Mouse (Mus musculus): Measurements from ENCODE around the gene Gabbr1.
"Not testable (repeated sequence)": the region's sequence is repeated elsewhere in the genome, so short reads cannot be mapped to it uniquely, and the experiment has no call there.

Gabbr1 gene

DNA sequence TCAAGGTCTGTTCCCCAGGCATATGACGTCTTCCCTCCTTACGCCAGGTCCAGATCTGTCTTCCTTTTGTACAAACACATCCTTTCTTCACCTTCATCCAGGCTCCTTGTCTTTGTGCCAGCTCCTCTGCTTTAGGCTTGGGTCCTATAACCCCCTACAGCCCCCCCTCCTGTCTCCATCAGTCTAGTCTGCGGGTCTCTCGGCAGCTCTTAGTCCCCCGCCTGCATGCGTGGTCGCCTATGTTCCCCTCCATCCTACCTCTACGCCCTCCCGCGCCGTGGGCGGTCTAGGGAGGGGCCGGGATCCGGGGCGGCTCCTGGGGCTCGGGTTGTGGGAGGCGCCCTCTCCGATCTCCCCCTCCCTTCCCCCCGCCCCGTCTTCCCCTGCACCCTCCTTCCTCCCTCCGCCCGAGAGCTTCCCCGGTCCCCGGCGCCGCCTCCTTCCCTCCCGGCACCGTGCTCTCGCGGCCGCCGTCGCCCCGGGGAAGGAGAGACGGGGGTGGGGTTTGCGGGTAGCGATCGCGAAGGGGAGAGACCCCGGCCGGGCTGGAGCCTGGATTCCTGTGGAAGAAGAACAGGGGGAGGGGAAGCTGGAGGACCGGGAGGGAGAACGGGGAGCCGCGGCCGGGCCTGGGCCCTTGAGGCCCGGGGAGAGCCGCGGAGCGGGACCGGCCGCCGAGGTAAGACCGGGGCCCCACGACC, at the start of gene Gabbr1:
Gene Gabbr1, plus strand, starts transcription at position 356 of the 701 bp plus-strand sequence.
- peak; percentile 84 for DNase-seq (ENCODE audit: low spot score)

- DNase-seq (ENCODE audit: low spot score) = peak; percentile 90
Measured at GRCm38 (mm10) chr17:36997033-36997735, 48.6 kb upstream of the Gabbr1 start.

DNA sequence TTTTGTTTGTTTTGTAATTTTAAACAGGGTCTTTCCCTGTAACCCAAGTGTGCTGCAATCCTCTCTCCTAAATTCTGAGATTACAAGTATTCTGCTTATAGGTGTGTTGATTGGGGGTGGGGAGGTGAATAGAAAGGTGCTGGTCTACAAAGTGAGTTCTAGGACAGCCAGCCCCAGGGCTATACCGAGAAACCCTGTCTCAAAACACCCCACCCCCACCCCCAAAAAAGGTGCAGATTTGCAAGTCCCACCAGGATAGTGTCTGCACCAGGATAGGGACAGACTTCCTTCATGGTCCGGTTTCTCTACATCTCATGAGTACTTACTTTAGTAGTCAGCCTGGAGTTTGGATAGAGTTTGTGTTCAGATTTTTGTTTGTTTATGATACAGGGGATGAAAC, 47.3 kb upstream of the Gabbr1 start:
- DNase-seq (ENCODE audit: low spot score) = no peak

DNA sequence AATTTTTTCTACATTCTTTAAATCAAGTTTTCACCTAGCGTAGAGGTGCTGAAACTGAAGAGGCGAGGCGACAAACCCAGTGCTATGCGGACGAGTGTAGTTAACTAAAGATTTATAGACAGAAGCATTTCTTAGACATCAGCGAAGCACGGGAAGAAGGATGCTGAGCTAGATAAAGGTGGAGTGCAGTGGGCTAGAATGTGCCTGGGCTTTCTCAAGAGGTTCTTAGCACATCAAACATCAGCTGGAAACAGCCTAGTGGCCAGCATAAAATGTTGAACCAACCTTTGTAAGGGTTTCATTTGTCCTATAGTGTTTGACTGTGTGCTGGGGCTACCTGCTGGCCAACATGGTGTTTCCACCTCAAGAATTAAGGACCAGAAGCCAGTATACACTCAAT, 44.9 kb upstream of the Gabbr1 start, which contains the start of gene Zfp57:
Gene Zfp57, plus strand, starts transcription at position 301 of the 400 bp plus-strand sequence.
- DNase-seq (ENCODE audit: low spot score) = no peak

- DNase-seq (ENCODE audit: low spot score) = peak; percentile 60
Measured at GRCm38 (mm10) chr17:37002364-37003330, 43.1 kb upstream of the Gabbr1 start.

DNA sequence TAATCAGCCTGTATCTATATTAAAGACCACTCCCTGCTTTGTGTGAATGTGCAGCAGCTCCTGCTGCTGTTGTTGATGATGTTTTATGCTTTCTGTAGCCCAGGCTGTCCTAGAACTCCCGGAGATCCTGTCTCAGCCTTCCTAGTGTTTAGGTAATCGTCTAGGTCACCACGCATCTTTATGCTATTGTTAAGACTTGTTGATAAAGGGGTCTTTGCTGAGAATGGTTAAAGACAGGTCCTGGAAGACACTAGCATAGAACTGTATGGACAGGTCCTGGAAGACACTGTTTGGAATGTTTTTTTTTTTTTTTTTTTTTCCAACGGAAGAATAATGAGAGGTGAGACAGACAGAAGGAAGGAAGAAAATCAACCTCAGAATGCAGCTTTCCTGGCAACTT, 42.4 kb upstream of the Gabbr1 start:
- DNase-seq (ENCODE audit: low spot score) = no peak

GRCm38 (mm10) chr17:37008161-37008560, 37.6 kb upstream of the Gabbr1 start:
- DNase-seq (ENCODE audit: low spot score) = no peak

GRCm38 (mm10) chr17:37009460-37010042, 36.2 kb upstream of the Gabbr1 start:
- DNase-seq (ENCODE audit: low spot score) = no peak

DNA sequence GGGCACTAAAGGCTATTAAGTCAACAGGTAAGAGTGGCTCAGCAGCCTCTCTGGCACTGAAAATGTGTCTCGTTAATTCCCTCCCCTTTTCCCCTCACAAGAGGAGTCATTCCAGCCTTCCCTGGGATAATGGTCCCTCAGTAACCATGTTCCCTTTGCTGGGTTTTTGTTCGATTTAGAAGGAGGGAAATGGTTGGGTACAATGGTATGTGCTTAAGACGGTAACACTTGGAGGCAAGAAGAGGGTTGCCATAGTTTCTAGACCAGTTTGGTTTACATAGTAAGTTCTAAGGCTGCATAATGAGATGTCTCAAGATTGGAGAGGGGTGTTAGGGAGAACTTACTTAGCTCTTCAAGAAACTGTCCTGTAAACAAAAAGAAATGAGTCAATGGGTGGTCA, 34.0 kb upstream of the Gabbr1 start:
- DNase-seq (ENCODE audit: low spot score) = no peak

GRCm38 (mm10) chr17:37012141-37012540, 33.6 kb upstream of the Gabbr1 start:
- DNase-seq (ENCODE audit: low spot score) = no peak

GRCm38 (mm10) chr17:37016333-37016732, 29.4 kb upstream of the Gabbr1 start:
- no peak for DNase-seq (ENCODE audit: low spot score)

- DNase-seq (ENCODE audit: low spot score) = no peak
Measured at GRCm38 (mm10) chr17:37018328-37018727, 27.4 kb upstream of the Gabbr1 start.

DNA sequence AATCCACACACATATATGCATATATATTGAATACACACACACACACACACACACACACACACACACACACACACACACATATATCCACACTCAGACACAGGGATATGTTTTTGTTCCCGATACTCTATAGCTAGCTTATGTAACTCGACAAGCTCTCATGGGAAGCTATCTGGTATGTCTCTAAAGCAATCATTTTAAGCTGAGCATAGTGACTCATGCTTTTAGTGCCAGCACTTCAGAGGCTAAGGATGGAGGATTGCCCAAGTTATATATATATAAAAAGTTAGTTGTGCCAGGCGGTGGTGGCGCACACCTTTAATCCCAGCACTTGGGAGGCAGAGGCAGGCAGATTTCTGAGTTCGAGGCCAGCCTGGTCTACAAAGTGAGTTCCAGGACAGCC, 26.5 kb upstream of the Gabbr1 start:
- not testable (repeated sequence) for DNase-seq (ENCODE audit: low spot score)

DNA sequence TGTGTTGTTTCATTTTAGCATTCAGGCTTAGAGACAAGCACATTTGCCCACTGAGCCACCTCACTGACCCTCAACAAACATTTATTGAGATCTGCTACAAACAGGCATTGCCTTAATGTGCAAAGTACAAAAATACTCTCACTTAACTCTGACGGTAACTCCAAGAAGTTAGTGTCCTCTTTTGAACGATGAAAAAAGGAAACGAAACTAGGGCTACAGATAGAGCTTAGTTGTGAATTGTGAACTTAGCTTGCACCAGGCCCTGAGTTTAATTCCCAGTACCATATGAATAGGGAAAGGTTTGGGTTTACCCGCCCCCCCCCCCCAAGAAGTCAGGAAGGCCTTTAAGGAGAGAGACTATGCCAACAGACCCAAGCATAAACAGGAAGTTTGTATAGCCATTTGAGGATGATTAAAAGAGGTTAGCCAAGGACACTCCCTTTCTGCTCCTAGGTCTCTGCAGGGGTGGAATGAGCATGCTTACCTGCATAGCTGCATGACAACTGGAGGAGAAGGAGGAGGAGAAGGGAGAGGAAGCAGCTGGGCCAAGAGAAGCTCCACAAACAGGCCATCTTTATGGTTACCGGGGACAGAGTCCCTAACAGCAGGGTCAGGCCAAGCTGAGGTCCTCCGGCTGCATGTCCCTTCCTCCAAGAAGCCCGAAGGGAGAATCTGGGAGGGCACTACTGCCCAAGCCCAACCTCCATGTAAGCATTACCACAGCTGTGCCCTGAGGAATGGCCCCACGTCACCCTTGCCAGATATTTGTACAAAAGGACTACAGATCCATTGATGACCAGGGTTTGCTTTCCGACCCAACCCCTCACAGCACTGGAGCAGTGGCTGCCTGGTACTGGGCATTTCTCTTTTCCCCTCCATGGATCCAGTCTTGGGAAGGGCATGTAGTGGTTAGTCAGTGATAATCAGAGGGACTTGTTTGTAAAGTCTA, 22.9 kb upstream of the Gabbr1 start, which contains the start of gene Mog:
Gene Mog, minus strand, starts transcription at position 771 of the 949 bp plus-strand sequence.
- no peak for DNase-seq (ENCODE audit: low spot score)

DNA sequence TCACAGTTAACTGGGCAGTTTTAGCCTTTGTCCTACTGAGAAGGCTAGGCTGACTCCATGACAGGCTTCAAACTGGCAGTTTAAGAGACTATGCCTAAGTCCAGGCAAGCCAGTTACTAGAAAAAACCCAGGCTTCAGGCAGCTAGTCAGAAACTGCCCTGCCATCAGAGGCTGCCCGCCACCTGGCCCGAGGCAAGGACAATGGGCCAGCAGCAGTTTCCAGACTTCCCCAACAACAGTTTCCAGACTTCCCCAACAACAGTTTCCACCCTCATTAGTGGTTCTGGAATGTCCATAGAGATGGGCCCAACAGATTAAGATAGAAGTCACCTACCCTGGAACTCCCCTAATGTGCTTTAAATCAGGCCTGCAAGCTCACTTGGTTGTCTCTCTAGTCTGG, 19.3 kb upstream of the Gabbr1 start:
- no peak for DNase-seq (ENCODE audit: low spot score)

DNA sequence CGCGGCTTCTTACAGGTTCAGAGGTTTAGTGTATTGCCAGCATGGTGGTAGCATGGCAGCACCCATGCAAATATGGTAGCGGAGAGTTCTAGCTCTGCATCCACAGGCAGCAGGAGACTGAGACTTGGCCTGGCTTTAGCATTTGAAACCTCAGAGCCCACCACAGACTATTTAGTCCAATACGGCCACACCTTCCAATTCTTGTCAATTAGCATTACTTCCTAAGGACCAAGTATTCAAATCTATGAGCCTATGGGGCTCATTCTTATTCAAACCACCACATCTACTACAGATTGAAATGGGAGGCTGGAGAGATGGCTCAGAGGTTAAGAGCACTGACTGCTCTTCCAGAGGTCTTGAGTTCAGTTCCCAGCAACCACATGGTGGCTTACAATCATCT, 18.3 kb upstream of the Gabbr1 start:
- DNase-seq (ENCODE audit: low spot score) = no peak

GRCm38 (mm10) chr17:37028212-37028611, 17.6 kb upstream of the Gabbr1 start:
- no peak for DNase-seq (ENCODE audit: low spot score)

DNA sequence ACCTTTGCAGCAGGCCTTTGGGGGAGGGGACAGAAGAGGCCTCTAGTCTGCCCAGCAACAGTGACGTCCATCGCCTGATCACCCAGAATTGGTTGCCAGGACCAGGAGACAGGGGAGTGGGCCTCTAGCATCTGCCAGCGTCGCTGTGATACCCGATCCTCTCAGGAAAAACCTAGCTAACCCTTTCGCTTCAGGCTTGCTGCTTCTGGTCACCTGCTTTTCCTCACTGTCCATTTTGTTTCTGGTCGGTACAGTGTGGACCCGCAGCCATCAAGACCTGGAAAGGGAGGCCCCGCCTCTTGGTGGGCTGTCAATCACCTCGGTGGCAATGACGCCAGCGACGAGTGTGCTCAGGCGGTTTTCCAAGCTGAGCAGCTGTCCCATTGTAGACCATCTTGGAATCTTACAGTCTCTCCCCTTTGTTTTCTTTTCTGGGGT, 17.1 kb upstream of the Gabbr1 start:
- peak; percentile 95 for DNase-seq (ENCODE audit: low spot score)

GRCm38 (mm10) chr17:37029162-37029561, 16.6 kb upstream of the Gabbr1 start:
- no peak for DNase-seq (ENCODE audit: low spot score)

DNA sequence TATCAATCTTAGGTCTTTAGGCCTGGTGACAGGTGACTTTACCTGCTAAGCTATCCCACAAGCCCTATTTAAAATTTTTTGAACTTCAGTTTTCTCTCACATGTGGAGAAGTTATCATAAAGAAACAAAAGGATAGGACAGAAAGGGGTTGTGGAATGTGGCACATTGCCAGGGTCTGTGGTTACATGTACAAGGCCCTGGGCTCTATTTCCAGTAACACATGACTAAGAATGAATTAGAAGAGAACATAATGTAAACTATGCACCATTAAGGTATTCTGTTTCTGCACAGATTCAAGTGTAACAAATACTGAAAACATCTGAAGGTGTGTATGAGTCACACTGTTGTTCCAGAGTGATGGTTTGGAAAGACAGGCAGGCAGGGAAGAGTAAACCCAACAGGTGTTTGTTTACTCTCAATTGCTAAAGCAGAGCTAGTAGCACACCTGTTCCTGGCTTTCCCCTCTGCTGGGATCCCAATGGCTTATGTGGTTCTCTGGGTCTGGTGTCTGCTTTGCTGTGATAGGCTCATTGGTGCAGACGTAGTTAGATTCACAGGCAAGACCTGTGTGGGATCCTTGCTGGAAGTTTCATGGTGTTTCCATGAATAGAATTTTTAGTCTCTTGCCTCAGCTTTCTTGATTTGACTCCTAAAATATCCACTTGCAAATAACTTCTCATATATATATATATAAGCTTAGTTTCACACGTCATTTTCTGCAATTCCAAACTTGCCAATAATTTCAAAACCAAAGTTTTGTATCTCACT, 6.5 kb upstream of the Gabbr1 start:
- no peak for DNase-seq (ENCODE audit: low spot score)
